Mouse (Mus musculus): ENCODE measurements around the gene Tiparp. TPM values are rescaled to one million over a fixed set of nuclear protein-coding genes. Genes with fewer than 3 reads are reported as not detected.

Tiparp gene
- polyA plus RNA-seq, 1 experiment from 2014 or later = 10.2 TPM

GRCm38 (mm10) chr3:65533598-65533997 lies 5.4 kb downstream of the Tiparp start:
- Histone ChIP-seq H3K9me3 (replicated peaks) (no peaks in the 10 kb centered on the region), H3K4me2 (no peak overlapping the region), H3K4me1 (peaks cover 16% of the 10 kb centered on the region), H3K36me3 (peaks cover 12% of the 10 kb centered on the region), H3K4me3 (no peak overlapping the region), H3K27me3 (replicated peaks) (0 out of 2 replicates have a peak, but pooled peaks cover 3% of the 10 kb centered on the region), H3K27ac (no peak overlapping the region), H3K9ac (no peak overlapping the region)
- ATAC-seq = no peak
- WGBS (ENCODE audit: insufficient replicate concordance) = 63% methylated on average over 3 of the region's 3 CpGs

GRCm38 (mm10) chr3:65534488-65534887 lies 6.3 kb downstream of the Tiparp start:
- no peak overlapping the region for H3K27ac ChIP-seq
- H3K36me3 ChIP-seq = peaks cover 12% of the 10 kb centered on the region
- 73% methylated on average over 2 of the region's 2 CpGs for WGBS (ENCODE audit: insufficient replicate concordance)
- peaks cover 8% of the 10 kb centered on the region for H3K4me1 ChIP-seq
- no peaks in the 10 kb centered on the region for H3K27me3 ChIP-seq (replicated peaks)
- no peaks in the 10 kb centered on the region for H3K9me3 ChIP-seq (replicated peaks)
- no peak overlapping the region for H3K9ac ChIP-seq
- no peak overlapping the region for H3K4me3 ChIP-seq
- no peak for ATAC-seq
- no peak overlapping the region for H3K4me2 ChIP-seq

- peaks cover 2% of the 10 kb centered on the region; the same call in 1 of the 2 replicates for H3K4me1 ChIP-seq
- H3K4me3 ChIP-seq = no peak overlapping the region
- peaks cover 12% of the 10 kb centered on the region for H3K36me3 ChIP-seq
- no peaks in the 10 kb centered on the region for H3K27me3 ChIP-seq (replicated peaks)
- H3K27ac ChIP-seq = no peak overlapping the region
- H3K4me2 ChIP-seq = no peak overlapping the region
- H3K9me3 ChIP-seq (replicated peaks) = no peaks in the 10 kb centered on the region
- no peak for ATAC-seq
- no peak overlapping the region for H3K9ac ChIP-seq
Measured at GRCm38 (mm10) chr3:65535087-65535761, 7.0 kb downstream of the Tiparp start.

GRCm38 (mm10) chr3:65537288-65537687 lies 9.1 kb downstream of the Tiparp start:
- Histone ChIP-seq H3K4me2 (no peak overlapping the region), H3K9ac (no peak overlapping the region), H3K4me1 (peaks cover 11% of the 10 kb centered on the region), H3K36me3 (peaks cover 4% of the 10 kb centered on the region; the same call in 1 of the 2 replicates), H3K27me3 (replicated peaks) (no peaks in the 10 kb centered on the region), H3K27ac (no peak overlapping the region), H3K4me3 (no peak overlapping the region), H3K9me3 (replicated peaks) (no peaks in the 10 kb centered on the region)
- no peak for ATAC-seq
- WGBS (ENCODE audit: insufficient replicate concordance) = 70% methylated on average over 1 of the region's 1 CpGs

- no peaks in the 10 kb centered on the region for H3K27me3 ChIP-seq (replicated peaks)
- WGBS (ENCODE audit: insufficient replicate concordance) = 82% methylated on average over 6 of the region's 6 CpGs
- H3K4me1 ChIP-seq = peaks cover 11% of the 10 kb centered on the region
- no peak overlapping the region for H3K4me3 ChIP-seq
- H3K36me3 ChIP-seq = no peaks in the 10 kb centered on the region
- H3K9me3 ChIP-seq (replicated peaks) = no peaks in the 10 kb centered on the region
- H3K9ac ChIP-seq = no peak overlapping the region
- no peak overlapping the region for H3K27ac ChIP-seq
- no peak overlapping the region for H3K4me2 ChIP-seq
- no peak for ATAC-seq
Measured at GRCm38 (mm10) chr3:65540906-65541551, 12.8 kb downstream of the Tiparp start.

- Histone ChIP-seq H3K27ac (no peak overlapping the region), H3K36me3 (no peaks in the 10 kb centered on the region), H3K4me1 (peaks cover 11% of the 10 kb centered on the region), H3K4me3 (no peak overlapping the region), H3K9me3 (replicated peaks) (no peaks in the 10 kb centered on the region), H3K27me3 (replicated peaks) (no peaks in the 10 kb centered on the region), H3K4me2 (no peak overlapping the region), H3K9ac (no peak overlapping the region)
- 18% methylated on average over 4 of the region's 4 CpGs for WGBS (ENCODE audit: insufficient replicate concordance)
- ATAC-seq = peak; percentile 60; the same call in 1 of the 2 replicates
Measured at GRCm38 (mm10) chr3:65541552-65541935, 13.3 kb downstream of the Tiparp start.

- 58% methylated on average over 6 of the region's 6 CpGs for WGBS (ENCODE audit: insufficient replicate concordance)
- Histone ChIP-seq H3K36me3 (peaks cover 12% of the 10 kb centered on the region; the same call in 1 of the 2 replicates), H3K27me3 (replicated peaks) (no peaks in the 10 kb centered on the region), H3K9ac (no peak overlapping the region), H3K4me3 (no peak overlapping the region), H3K27ac (no peak overlapping the region), H3K9me3 (replicated peaks) (no peaks in the 10 kb centered on the region), H3K4me2 (no peak overlapping the region), H3K4me1 (peaks cover 16% of the 10 kb centered on the region)
- no peak for ATAC-seq
Measured at GRCm38 (mm10) chr3:65549785-65550184, 21.6 kb downstream of the Tiparp start.

GRCm38 (mm10) chr3:65551065-65551464 lies 22.9 kb downstream of the Tiparp start:
- H3K27me3 ChIP-seq (replicated peaks) = no peaks in the 10 kb centered on the region
- peaks cover 16% of the 10 kb centered on the region for H3K4me1 ChIP-seq
- no peaks in the 10 kb centered on the region for H3K9me3 ChIP-seq (replicated peaks)
- peaks cover 12% of the 10 kb centered on the region; the same call in 1 of the 2 replicates for H3K36me3 ChIP-seq
- no peak overlapping the region for H3K27ac ChIP-seq
- no peak overlapping the region for H3K4me2 ChIP-seq
- H3K4me3 ChIP-seq = no peak overlapping the region
- 75% methylated on average over 5 of the region's 5 CpGs for WGBS (ENCODE audit: insufficient replicate concordance)
- ATAC-seq = no peak
- no peak overlapping the region for H3K9ac ChIP-seq

GRCm38 (mm10) chr3:65554633-65555032 lies 26.4 kb downstream of the Tiparp start:
- Histone ChIP-seq H3K27me3 (replicated peaks) (no peaks in the 10 kb centered on the region), H3K9ac (no peak overlapping the region), H3K36me3 (peaks cover 12% of the 10 kb centered on the region; the same call in 1 of the 2 replicates), H3K4me2 (no peak overlapping the region), H3K9me3 (replicated peaks) (no peaks in the 10 kb centered on the region), H3K4me1 (peaks cover 16% of the 10 kb centered on the region), H3K27ac (no peak overlapping the region), H3K4me3 (no peak overlapping the region)
- peak; percentile 32; the same call in 1 of the 2 replicates for ATAC-seq
- WGBS (ENCODE audit: insufficient replicate concordance) = 52% methylated on average over 2 of the region's 2 CpGs

- Histone ChIP-seq H3K4me3 (no peak overlapping the region), H3K36me3 (peaks cover 7% of the 10 kb centered on the region; the same call in 1 of the 2 replicates), H3K9ac (no peak overlapping the region), H3K27me3 (replicated peaks) (no peaks in the 10 kb centered on the region), H3K4me2 (no peak overlapping the region), H3K4me1 (peaks cover 7% of the 10 kb centered on the region), H3K9me3 (replicated peaks) (no peaks in the 10 kb centered on the region), H3K27ac (no peak overlapping the region)
- WGBS (ENCODE audit: insufficient replicate concordance) = 75% methylated on average over 4 of the region's 4 CpGs
- no peak for ATAC-seq
Measured at GRCm38 (mm10) chr3:65558679-65559078, 30.5 kb downstream of the Tiparp start.

GRCm38 (mm10) chr3:65562212-65562611 lies 34.0 kb downstream of the Tiparp start:
- ATAC-seq = no peak
- 72% methylated on average over 9 of the region's 9 CpGs for WGBS (ENCODE audit: insufficient replicate concordance)
- Histone ChIP-seq H3K9ac (no peak overlapping the region), H3K4me1 (no peaks in the 10 kb centered on the region), H3K9me3 (replicated peaks) (no peaks in the 10 kb centered on the region), H3K4me2 (no peak overlapping the region), H3K27ac (no peak overlapping the region), H3K27me3 (replicated peaks) (no peaks in the 10 kb centered on the region), H3K4me3 (no peak overlapping the region), H3K36me3 (no peaks in the 10 kb centered on the region)

GRCm38 (mm10) chr3:65562694-65563093 lies 34.5 kb downstream of the Tiparp start:
- Histone ChIP-seq H3K27me3 (replicated peaks) (no peaks in the 10 kb centered on the region), H3K9me3 (replicated peaks) (no peaks in the 10 kb centered on the region), H3K4me3 (no peak overlapping the region), H3K9ac (no peak overlapping the region), H3K4me1 (no peaks in the 10 kb centered on the region), H3K27ac (no peak overlapping the region), H3K4me2 (no peak overlapping the region), H3K36me3 (no peaks in the 10 kb centered on the region)
- no peak for ATAC-seq
- 70% methylated on average over 3 of the region's 3 CpGs for WGBS (ENCODE audit: insufficient replicate concordance)
